Mouse (Mus musculus) limb, embryonic 12.5 days (tissue): Measurements from ENCODE around the gene Asic2. TPM values are rescaled to one million over a fixed set of nuclear protein-coding genes. Genes with fewer than 3 reads are reported as not detected.

Experiments
- ATAC-seq: fragments of 200-750 bp; cut with Nextera tagmentation; 2 replicates; pipeline ENCODE4 v1.8.0; 2017; ENCODE audit warnings: low read depth, moderate TSS enrichment; ENCODE audit not compliant: insufficient number of reproducible peaks, insufficient read depth, low FRiP score, low TSS enrichment
- H3K27ac ChIP-seq: fragments of 300-500 bp; sonication (generic); 2 replicates; pipeline ENCODE4 v1.5.1; 2016; ENCODE audit warnings: mild to moderate bottlenecking, moderate library complexity
- H3K27me3 ChIP-seq: fragments of 300-500 bp; sonication (generic); 2 replicates; pipeline ENCODE4 v1.6.1; 2016; ENCODE audit warnings: mild to moderate bottlenecking, moderate library complexity
- H3K36me3 ChIP-seq: fragments of 300-500 bp; sonication (generic); 2 replicates; pipeline ENCODE4 v1.6.1; 2016; ENCODE audit warnings: mild to moderate bottlenecking, moderate library complexity
- H3K4me1 ChIP-seq: fragments of 300-500 bp; sonication (generic); replicated peaks from 2 replicates; pipeline ENCODE4 v1.6.1; 2016
- H3K4me2 ChIP-seq: fragments of 300-500 bp; sonication (generic); 2 replicates; pipeline ENCODE4 v1.6.1; 2016; ENCODE audit warnings: mild to moderate bottlenecking, moderate library complexity
- H3K4me3 ChIP-seq: fragments of 300-500 bp; sonication (generic); replicated peaks from 2 replicates; pipeline ENCODE4 v1.5.1; 2016; ENCODE audit warnings: mild to moderate bottlenecking
- H3K9ac ChIP-seq: fragments of 300-500 bp; sonication (generic); replicated peaks from 2 replicates; pipeline ENCODE4 v1.6.1; 2016; ENCODE audit warnings: mild to moderate bottlenecking, moderate library complexity
- H3K9me3 ChIP-seq: fragments of 300-500 bp; sonication (generic); 2 replicates; pipeline ENCODE4 v1.6.1; 2016; ENCODE audit warnings: mild to moderate bottlenecking, moderate library complexity
- WGBS: fragments of 180-500 bp; shearing (Covaris S2); methylation state at CpG from one replicate; pipeline ENCODE4 v1.1.7; 2016; 5-methylcytosine and 5-hydroxymethylcytosine counted together
- polyA plus RNA-seq: library from polyadenylated mRNA; unstranded; fragments of >200 nt; fragmentation: Nextera tagmentation; extraction: Ambion mirVana; gene quantifications from 2 replicates; pipeline ENCODE4 v1.2.1, GENCODE M21; 2016

Asic2 gene
- polyA plus RNA-seq, 1 experiment from 2014 or later = 0.51 TPM

DNA sequence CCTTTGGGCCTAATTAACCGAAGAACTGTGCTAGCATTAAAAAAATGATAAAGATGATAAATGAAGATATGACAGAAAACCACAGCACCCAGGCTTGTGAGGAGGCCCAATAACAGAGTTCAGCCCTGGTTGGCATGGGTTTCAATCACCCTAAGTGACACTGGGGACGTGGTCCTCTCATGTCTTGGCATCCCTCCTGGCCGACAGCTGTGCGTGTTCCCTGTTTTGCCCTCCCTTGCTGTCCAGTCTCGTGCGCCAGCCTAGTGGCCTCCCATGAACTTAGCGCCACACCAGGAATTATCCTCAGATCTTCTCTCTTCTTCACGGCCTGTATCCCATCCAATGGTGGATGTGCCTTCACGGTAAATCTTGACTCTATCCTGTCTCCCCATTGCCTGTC lies 331.9 kb downstream of the Asic2 start:
- 95% methylated on average over 9 of the region's 9 CpGs for WGBS
- H3K27ac ChIP-seq = no peak overlapping the region
- ATAC-seq = no peak
- H3K9ac ChIP-seq = no peak overlapping the region
- H3K9me3 ChIP-seq = no peaks in the 10 kb centered on the region
- H3K27me3 ChIP-seq = no peaks in the 10 kb centered on the region
- no peak overlapping the region for H3K4me2 ChIP-seq
- H3K4me3 ChIP-seq = no peak overlapping the region
- H3K4me1 ChIP-seq = no peaks in the 10 kb centered on the region
- no peaks in the 10 kb centered on the region for H3K36me3 ChIP-seq

GRCm38 (mm10) chr11:81634360-81635350 lies 333.6 kb downstream of the Asic2 start:
- WGBS = 64% methylated on average over 25 of the region's 25 CpGs
- no peak overlapping the region for H3K9ac ChIP-seq
- H3K4me2 ChIP-seq = no peak overlapping the region

GRCm38 (mm10) chr11:81625199-81625598 lies 343.1 kb downstream of the Asic2 start:
- WGBS = 65% methylated on average over 4 of the region's 4 CpGs
- Histone ChIP-seq H3K4me3 (no peak overlapping the region), H3K4me2 (no peak overlapping the region), H3K27ac (no peak overlapping the region), H3K4me1 (no peaks in the 10 kb centered on the region), H3K9ac (no peak overlapping the region), H3K9me3 (no peaks in the 10 kb centered on the region), H3K27me3 (no peaks in the 10 kb centered on the region), H3K36me3 (no peaks in the 10 kb centered on the region)
- ATAC-seq = no peak

More at GRCm38 (mm10) chr11:81634360-81635350, 333.6 kb downstream of the Asic2 start:
- ATAC-seq = no peak
- Histone ChIP-seq H3K4me1 (no peaks in the 10 kb centered on the region), H3K9me3 (no peaks in the 10 kb centered on the region), H3K36me3 (no peaks in the 10 kb centered on the region), H3K4me3 (no peak overlapping the region), H3K27ac (no peak overlapping the region), H3K27me3 (no peaks in the 10 kb centered on the region)

DNA sequence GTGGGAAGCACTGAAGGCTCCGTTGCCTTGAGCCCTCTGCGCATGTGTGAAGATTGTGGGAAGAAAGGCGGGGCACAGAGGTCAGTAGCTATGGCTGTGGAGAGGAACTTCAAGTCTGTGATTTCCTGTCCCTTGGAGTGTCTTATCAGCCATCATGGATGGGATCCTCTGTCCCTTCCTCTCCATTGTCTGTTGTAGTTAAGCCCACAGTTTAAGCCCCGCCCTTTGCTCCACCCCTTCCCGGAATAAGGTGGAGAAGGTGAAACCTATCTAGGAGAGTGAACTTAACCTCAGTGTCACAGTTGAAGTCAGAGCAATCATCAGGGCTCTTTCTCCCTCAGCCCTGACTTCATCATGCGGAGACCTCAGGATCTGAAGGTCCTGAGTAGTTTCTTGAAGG lies 347.7 kb downstream of the Asic2 start:
- WGBS = 70% methylated on average over 6 of the region's 6 CpGs
- Histone ChIP-seq H3K27ac (no peak overlapping the region), H3K9me3 (no peaks in the 10 kb centered on the region), H3K9ac (no peak overlapping the region), H3K4me2 (no peak overlapping the region), H3K4me3 (no peak overlapping the region), H3K27me3 (no peaks in the 10 kb centered on the region), H3K4me1 (no peaks in the 10 kb centered on the region), H3K36me3 (no peaks in the 10 kb centered on the region)
- no peak for ATAC-seq

- Histone ChIP-seq H3K9me3 (no peaks in the 10 kb centered on the region), H3K4me1 (peaks cover 20% of the 10 kb centered on the region), H3K36me3 (no peaks in the 10 kb centered on the region), H3K9ac (no peak overlapping the region), H3K4me2 (no peak overlapping the region), H3K27me3 (peaks cover 24% of the 10 kb centered on the region), H3K27ac (no peak overlapping the region), H3K4me3 (no peak overlapping the region)
- ATAC-seq = no peak
- WGBS = 85% methylated on average over 8 of the region's 8 CpGs
Observed at GRCm38 (mm10) chr11:81616437-81616836, 351.8 kb downstream of the Asic2 start.

GRCm38 (mm10) chr11:81613869-81614620 lies 354.2 kb downstream of the Asic2 start:
- 28% methylated on average over 10 of the region's 10 CpGs for WGBS
- no peaks in the 10 kb centered on the region for H3K9me3 ChIP-seq
- H3K36me3 ChIP-seq = no peaks in the 10 kb centered on the region
- H3K9ac ChIP-seq = no peak overlapping the region
- ATAC-seq = no peak
- no peak overlapping the region for H3K27ac ChIP-seq
- peaks cover 20% of the 10 kb centered on the region for H3K4me1 ChIP-seq
- H3K27me3 ChIP-seq = peaks cover 37% of the 10 kb centered on the region
- peak overlapping the region; percentile 57 for H3K4me2 ChIP-seq
- H3K4me3 ChIP-seq = 0 out of 2 replicates have a peak overlapping the region, but pooled peaks have one; percentile 29

DNA sequence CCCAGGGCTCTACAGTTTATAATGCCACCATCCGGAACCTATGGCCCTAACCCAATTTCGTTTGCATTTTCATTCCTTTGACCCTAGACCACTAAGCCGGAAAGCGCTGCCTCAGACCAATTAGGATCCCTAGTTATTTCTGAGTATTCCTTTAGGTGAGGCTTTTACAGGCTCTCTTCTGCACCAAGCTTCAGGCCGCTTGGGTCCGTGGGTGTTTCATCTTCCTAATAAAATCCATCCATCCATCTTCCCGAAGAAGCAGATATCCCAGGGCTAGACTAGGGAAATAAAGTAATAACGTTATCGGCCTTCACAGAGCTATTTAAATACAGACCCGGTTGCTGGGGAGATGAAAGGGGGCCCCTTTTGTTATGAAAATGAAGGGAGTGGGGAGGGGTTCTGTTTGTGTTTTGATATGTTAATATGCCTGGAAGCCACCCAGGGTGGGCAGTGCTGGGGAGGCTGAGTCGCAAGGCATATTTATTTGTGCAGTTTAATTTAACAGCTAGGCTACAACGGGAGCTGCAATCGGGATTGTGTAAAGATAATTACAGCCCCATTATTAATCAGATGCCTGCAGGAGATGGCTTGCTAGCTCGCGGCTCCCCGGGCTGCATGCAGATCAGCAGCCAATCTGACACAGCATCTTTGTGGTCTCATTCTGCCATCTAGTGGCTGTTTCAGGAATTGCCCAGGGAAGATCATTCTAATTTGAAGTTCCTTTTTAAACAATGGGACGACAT lies 355.3 kb downstream of the Asic2 start:
- Histone ChIP-seq H3K4me1 (peaks cover 20% of the 10 kb centered on the region), H3K4me2 (peak overlapping the region; percentile 57), H3K36me3 (no peaks in the 10 kb centered on the region), H3K9me3 (no peaks in the 10 kb centered on the region), H3K27me3 (peaks cover 37% of the 10 kb centered on the region), H3K27ac (no peak overlapping the region), H3K4me3 (peak overlapping the region; percentile 29), H3K9ac (no peak overlapping the region)
- ATAC-seq = no peak
- WGBS = 2% methylated on average over 17 of the region's 17 CpGs

- WGBS = 10% methylated on average over 20 of the region's 20 CpGs
- Histone ChIP-seq H3K4me3 (peak overlapping the region; percentile 29), H3K4me2 (peak overlapping the region; percentile 57), H3K27me3 (peaks cover 37% of the 10 kb centered on the region), H3K27ac (no peak overlapping the region), H3K4me1 (peaks cover 20% of the 10 kb centered on the region), H3K9me3 (no peaks in the 10 kb centered on the region), H3K9ac (peak overlapping the region; percentile 27; the same call in 1 of the 2 replicates), H3K36me3 (no peaks in the 10 kb centered on the region)
- ATAC-seq = no peak
Observed at GRCm38 (mm10) chr11:81611948-81612797, 356.1 kb downstream of the Asic2 start.

GRCm38 (mm10) chr11:81610506-81610905 lies 357.8 kb downstream of the Asic2 start:
- peaks cover 37% of the 10 kb centered on the region for H3K27me3 ChIP-seq
- no peak for ATAC-seq
- H3K4me2 ChIP-seq = no peak overlapping the region
- no peak overlapping the region for H3K9ac ChIP-seq
- no peak overlapping the region for H3K27ac ChIP-seq
- H3K36me3 ChIP-seq = no peaks in the 10 kb centered on the region
- H3K4me1 ChIP-seq = peaks cover 20% of the 10 kb centered on the region
- no peak overlapping the region for H3K4me3 ChIP-seq
- no peaks in the 10 kb centered on the region for H3K9me3 ChIP-seq
- whole genome bisulfite sequencing = 70% methylated on average over 5 of the region's 5 CpGs

DNA sequence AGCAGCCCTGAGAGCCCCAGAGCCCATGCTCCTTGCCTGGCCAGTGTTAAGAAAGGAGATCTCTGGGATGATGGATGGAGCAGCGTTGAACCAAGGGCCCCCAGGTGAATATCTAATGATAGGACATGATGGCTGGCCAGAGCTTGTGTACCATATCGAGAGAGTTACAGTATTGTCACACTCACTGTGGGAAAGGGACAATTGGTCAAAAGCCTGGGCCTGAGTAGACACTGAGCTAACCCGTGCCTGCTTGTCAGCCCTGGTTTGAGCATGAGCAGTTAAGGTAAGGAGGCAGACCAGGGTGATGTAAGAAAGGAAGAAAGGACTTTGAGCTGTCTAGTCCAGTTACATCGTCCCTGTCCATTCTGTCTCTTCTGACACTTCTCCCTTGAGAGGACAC lies 365.3 kb downstream of the Asic2 start:
- 81% methylated on average over 4 of the region's 4 CpGs for WGBS
- Histone ChIP-seq H3K27me3 (no peaks in the 10 kb centered on the region; the same call in none of the 2 replicates), H3K27ac (no peak overlapping the region), H3K9me3 (no peaks in the 10 kb centered on the region), H3K4me3 (no peak overlapping the region), H3K4me1 (no peaks in the 10 kb centered on the region), H3K4me2 (no peak overlapping the region), H3K36me3 (no peaks in the 10 kb centered on the region), H3K9ac (no peak overlapping the region)
- no peak for ATAC-seq
